16 mouse cellular contexts compared by ENCODE assay signal in the genomic region with DNA sequence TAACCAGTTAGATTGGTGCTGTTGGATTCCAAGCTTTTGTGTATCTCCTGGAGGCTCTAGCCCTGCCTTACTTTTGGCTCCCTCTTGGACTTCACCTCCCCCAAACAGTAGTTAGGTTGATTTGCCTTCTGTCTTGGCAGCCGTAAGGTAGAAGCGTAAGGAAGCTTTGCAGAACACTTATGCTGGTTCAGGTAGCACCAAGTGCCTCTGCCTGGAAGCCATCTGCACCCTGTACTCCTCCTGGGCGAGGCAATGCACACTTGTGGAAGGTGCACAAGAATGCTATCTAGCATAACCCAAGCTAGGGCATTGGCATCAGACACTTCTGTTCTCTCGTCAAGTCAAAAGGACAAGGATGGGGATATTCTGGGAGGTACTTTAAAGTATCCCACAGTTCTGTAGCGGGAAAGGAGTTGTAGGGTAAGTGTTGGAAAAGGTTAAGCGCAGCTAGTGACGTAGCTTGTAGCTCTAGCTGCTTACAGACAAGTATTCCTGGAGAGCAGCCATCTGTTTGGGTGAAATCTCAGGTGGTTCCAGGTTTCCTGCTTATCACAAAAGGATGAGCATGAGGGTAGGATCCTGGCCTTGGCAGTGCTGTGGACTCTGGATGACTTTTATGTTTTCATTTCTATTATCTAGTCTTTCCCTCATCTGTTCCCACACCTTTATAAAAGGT.
"Had no signal": no experiment of that assay in that cellular context is flagged by ENCODE, and none has a peak within 500 bp of the region (broad histone marks: within the 10 kb centered on the region; RNA-seq: fewer than 3 reads in every experiment).

No protein-coding gene starts in this region.

- H3K4me2 ChIP-seq: limb, embryonic 12.5 days; limb, embryonic 15.5 days; liver, embryonic 12.5 days; liver, embryonic 15.5 days; midbrain, embryonic 13.5 days had no signal

- DNase-seq: kidney, adult 18-20 months; kidney, adult 9 months; kidney, postnatal 25 days; left cerebral cortex, postnatal 4 days; lung, adult 2 months; thymus, adult 18-20 months; thymus, postnatal 36 days had no signal

- ATAC-seq: liver, embryonic 12.5 days; midbrain, embryonic 13.5 days; midbrain, embryonic 16.5 days had no signal

- H3K9ac ChIP-seq: limb, embryonic 12.5 days; limb, embryonic 15.5 days; liver, embryonic 12.5 days; liver, embryonic 15.5 days; midbrain, embryonic 13.5 days had no signal

- H3K4me1 ChIP-seq: limb, embryonic 12.5 days; limb, embryonic 15.5 days; midbrain, embryonic 10.5 days; midbrain, embryonic 13.5 days had no signal

- H3K27me3 ChIP-seq: limb, embryonic 12.5 days; limb, embryonic 15.5 days; liver, embryonic 12.5 days; liver, embryonic 15.5 days; megakaryocyte, embryonic 14.5 days; midbrain, embryonic 13.5 days had no signal

- H3K9me3 ChIP-seq: limb, embryonic 12.5 days; limb, embryonic 15.5 days; liver, embryonic 12.5 days; liver, embryonic 15.5 days; megakaryocyte, embryonic 14.5 days; midbrain, embryonic 10.5 days; midbrain, embryonic 13.5 days had no signal

- H3K27ac ChIP-seq: layer of hippocampus, adult 2 months; limb, embryonic 12.5 days; liver, embryonic 12.5 days; liver, embryonic 15.5 days; midbrain, embryonic 10.5 days had no signal

- H3K4me3 ChIP-seq: layer of hippocampus, adult 2 months; limb, embryonic 12.5 days; limb, embryonic 15.5 days; liver, embryonic 12.5 days; liver, embryonic 15.5 days; megakaryocyte, embryonic 14.5 days; midbrain, embryonic 10.5 days; midbrain, embryonic 13.5 days had no signal
